Comparison of ENCODE assay signal across 9 mouse cellular contexts in the genomic region with DNA sequence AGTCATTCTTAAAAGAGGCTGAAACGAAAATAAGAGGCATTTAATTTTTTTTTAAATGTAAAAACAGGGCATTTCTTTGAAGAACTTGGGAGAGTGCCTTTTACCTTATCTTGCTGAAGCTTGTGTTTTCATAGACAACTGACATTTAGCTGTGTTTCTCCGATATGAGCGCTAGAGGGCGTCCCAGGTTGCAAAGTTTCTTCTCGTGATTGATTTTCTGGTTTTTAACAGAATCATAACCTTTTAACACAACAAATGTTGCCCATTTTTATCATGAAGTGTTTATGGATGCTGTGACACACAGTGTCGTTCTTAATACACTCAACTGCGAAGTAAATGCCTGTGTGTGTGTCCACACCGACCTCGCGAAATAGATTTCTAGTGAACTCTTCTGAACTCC. TPM values are rescaled to one million over a fixed set of nuclear protein-coding genes. Genes with fewer than 3 reads are reported as not detected.
A peak's percentile ranks its signal among the peaks of the same experiment; 100 is the strongest.
DNase-seq lines count a peak whose midpoint lies in the region; ATAC-seq and TF ChIP-seq lines count a peak whose summit lies in the region.
"Had no signal": no experiment of that assay in that cellular context is flagged by ENCODE, and none has a peak within 500 bp of the region (broad histone marks: within the 10 kb centered on the region; RNA-seq: fewer than 3 reads in every experiment).

No protein-coding gene starts in this region.

- WGBS in hindbrain, embryonic 11.5 days, result 17% methylated on average over 10 of the region's 10 CpGs
- WGBS in hindbrain, embryonic 12.5 days, result 23% methylated on average over 10 of the region's 10 CpGs
- 20% methylated on average over 10 of the region's 10 CpGs for WGBS in embryonic facial prominence, embryonic 14.5 days

- no peak overlapping the region for H3K4me2 ChIP-seq in hindbrain, embryonic 11.5 days (replicated peaks; ENCODE audit: low read depth, low read length)
- H3K4me2 ChIP-seq in hindbrain, embryonic 12.5 days (replicated peaks), result no peak overlapping the region
- peak overlapping the region; percentile 18; the same call in 1 of the 2 replicates for H3K4me2 ChIP-seq in embryonic facial prominence, embryonic 14.5 days (ENCODE audit: low read depth, low read length)
- H3K4me2 ChIP-seq: embryonic facial prominence, embryonic 13.5 days had no signal

- peak; percentile 63 for DNase-seq in hindbrain, embryonic 11.5 days (ENCODE audit: low spot score)
- DNase-seq in A20 (ENCODE audit: low read depth, low spot score), result peak; percentile 63
- DNase-seq in MEL (ENCODE audit: low read depth, low spot score), result peak; percentile 91
- DNase-seq in embryonic facial prominence, embryonic 14.5 days (ENCODE audit: low spot score), result no peak
- peak; percentile 15 to 35 for DNase-seq in layer of hippocampus, postnatal 25 days (ENCODE audit: extremely low spot score in 1 of 2, low spot score in 1 of 2)
- DNase-seq in spleen, postnatal 4 days (ENCODE audit: low spot score in 2 of 2), result peak; percentile 45 to 74

- H3K79me2 ChIP-seq in MEL (ENCODE audit: control insufficient read depth, insufficient read depth, low read length, poor library complexity), result no peaks in the 10 kb centered on the region

- H3K4me3 ChIP-seq in hindbrain, embryonic 11.5 days (ENCODE audit: low read depth, low read length), result no peak overlapping the region
- no peak overlapping the region for H3K4me3 ChIP-seq in hindbrain, embryonic 12.5 days
- H3K4me3 ChIP-seq in MEL (ENCODE audit: control insufficient read depth in 1 of 2, insufficient read depth in 1 of 2, low read depth in 2 of 2, low read length in 2 of 2), result no peak overlapping the region
- H3K4me3 ChIP-seq in embryonic facial prominence, embryonic 14.5 days (ENCODE audit: low read depth, low read length), result no peak overlapping the region
- H3K4me3 ChIP-seq: embryonic facial prominence, embryonic 13.5 days had no signal

- TF ChIP-seq EP300 in MEL (IDR thresholded peaks at IDR 0.05; ENCODE audit: low read depth in 1 of 2, low read length in 2 of 2), result peak; percentile 71 to 75

- no peak for TF ChIP-seq POLR2A in MEL (IDR thresholded peaks at IDR 0.05; ENCODE audit: control insufficient read depth in 1 of 2, insufficient read depth in 1 of 2, low read depth in 1 of 2, low read length in 2 of 2, poor library complexity in 1 of 2)

- H3K27ac ChIP-seq in hindbrain, embryonic 11.5 days (ENCODE audit: low read depth, low read length), result no peak overlapping the region
- H3K27ac ChIP-seq in hindbrain, embryonic 12.5 days, result no peak overlapping the region
- H3K27ac ChIP-seq in MEL (ENCODE audit: control insufficient read depth, low read depth, low read length), result no peak overlapping the region
- no peak overlapping the region for H3K27ac ChIP-seq in embryonic facial prominence, embryonic 14.5 days (replicated peaks; ENCODE audit: low read depth, low read length)
- H3K27ac ChIP-seq: embryonic facial prominence, embryonic 13.5 days had no signal

- H3K27me3 ChIP-seq in hindbrain, embryonic 11.5 days (ENCODE audit: control insufficient read depth, insufficient read depth, low read length), result no peaks in the 10 kb centered on the region
- no peaks in the 10 kb centered on the region for H3K27me3 ChIP-seq in hindbrain, embryonic 12.5 days
- H3K27me3 ChIP-seq in MEL (ENCODE audit: control insufficient read depth in 1 of 2, insufficient read depth in 2 of 2, low read length in 2 of 2), result no peaks in the 10 kb centered on the region
- no peaks in the 10 kb centered on the region for H3K27me3 ChIP-seq in embryonic facial prominence, embryonic 14.5 days (replicated peaks; ENCODE audit: control insufficient read depth, insufficient read depth, low read length)
- H3K27me3 ChIP-seq: embryonic facial prominence, embryonic 13.5 days had no signal

- no peaks in the 10 kb centered on the region for H3K36me3 ChIP-seq in hindbrain, embryonic 11.5 days (ENCODE audit: control insufficient read depth, insufficient read depth, low read length)
- no peaks in the 10 kb centered on the region for H3K36me3 ChIP-seq in hindbrain, embryonic 12.5 days
- H3K36me3 ChIP-seq in MEL (ENCODE audit: control insufficient read depth in 1 of 2, insufficient read depth in 2 of 2, low read length in 2 of 2), result peaks cover 0 to 13% of the 10 kb centered on the region in 2 experiments; a peak in 2 of 4 replicates
- H3K36me3 ChIP-seq in embryonic facial prominence, embryonic 14.5 days (ENCODE audit: control insufficient read depth, insufficient read depth, low read length), result no peaks in the 10 kb centered on the region
- H3K36me3 ChIP-seq: embryonic facial prominence, embryonic 13.5 days had no signal

- no peaks in the 10 kb centered on the region for H3K4me1 ChIP-seq in hindbrain, embryonic 11.5 days (replicated peaks; ENCODE audit: control insufficient read depth, insufficient read depth, low read length)
- no peaks in the 10 kb centered on the region for H3K4me1 ChIP-seq in hindbrain, embryonic 12.5 days
- peaks cover 2 to 8% of the 10 kb centered on the region in 2 experiments; a peak in 2 of 4 replicates for H3K4me1 ChIP-seq in MEL (ENCODE audit: control insufficient read depth in 1 of 2, insufficient read depth in 2 of 2, low read length in 2 of 2)
- no peaks in the 10 kb centered on the region for H3K4me1 ChIP-seq in embryonic facial prominence, embryonic 14.5 days (ENCODE audit: control insufficient read depth, insufficient read depth, low read length)
- H3K4me1 ChIP-seq: embryonic facial prominence, embryonic 13.5 days had no signal

- TF ChIP-seq RAD21 in MEL (IDR thresholded peaks at IDR 0.05; ENCODE audit: low read depth, low read length), result no peak; the same call in none of the 2 replicates

- H3K9me3 ChIP-seq in hindbrain, embryonic 11.5 days (ENCODE audit: control insufficient read depth, low read length), result no peaks in the 10 kb centered on the region
- H3K9me3 ChIP-seq in hindbrain, embryonic 12.5 days (replicated peaks), result no peaks in the 10 kb centered on the region
- H3K9me3 ChIP-seq in MEL (replicated peaks; ENCODE audit: insufficient read depth, low read length), result no peaks in the 10 kb centered on the region
- no peaks in the 10 kb centered on the region for H3K9me3 ChIP-seq in embryonic facial prominence, embryonic 14.5 days (ENCODE audit: control insufficient read depth, low read length)
- H3K9me3 ChIP-seq: embryonic facial prominence, embryonic 13.5 days had no signal

- no peak for ATAC-seq in hindbrain, embryonic 11.5 days (ENCODE audit: low FRiP score)
- no peak for ATAC-seq in hindbrain, embryonic 12.5 days (ENCODE audit: low FRiP score)
- no peak for ATAC-seq in embryonic facial prominence, embryonic 14.5 days (ENCODE audit: low read depth)
- no peak for ATAC-seq in cerebellum, adult (ENCODE audit: insufficient number of reproducible peaks, low FRiP score, low TSS enrichment)

- peak; percentile 71 to 99 (median 79) for TF ChIP-seq CTCF in MEL (IDR thresholded peaks at IDR 0.05 in 2 of 3, conservative IDR thresholded peaks at IDR 0.05 in 1 of 3; ENCODE audit: control insufficient read depth in 1 of 3, insufficient read depth in 1 of 3, low read depth in 2 of 3, low read length in 3 of 3, poor library complexity in 1 of 3, severe bottlenecking in 1 of 3)

- no peak overlapping the region for H3K9ac ChIP-seq in hindbrain, embryonic 11.5 days (ENCODE audit: low read depth, low read length)
- no peak overlapping the region for H3K9ac ChIP-seq in hindbrain, embryonic 12.5 days
- H3K9ac ChIP-seq in MEL (ENCODE audit: control insufficient read depth, low read depth, low read length, poor library complexity, severe bottlenecking), result no peak overlapping the region; the same call in 1 of the 2 replicates
- H3K9ac ChIP-seq in embryonic facial prominence, embryonic 14.5 days (ENCODE audit: low read depth, low read length), result no peak overlapping the region
- H3K9ac ChIP-seq: embryonic facial prominence, embryonic 13.5 days had no signal

TF ChIP-seq in MEL, 35 proteins besides CTCF, POLR2A, EP300 and RAD21 (continues in another document):
- peak; percentile 53; the same call in 1 of the 2 replicates for TF ChIP-seq MYB (IDR thresholded peaks at IDR 0.05; ENCODE audit: low read depth, low read length)
- 0 out of 2 replicates have a peak, but pooled peaks have one; percentile 25 for TF ChIP-seq TBP (IDR thresholded peaks at IDR 0.05; ENCODE audit: low read depth, low read length)
- no peak for TF ChIP-seq ZMIZ1 (IDR thresholded peaks at IDR 0.05; ENCODE audit: low read depth, low read length)
- TF ChIP-seq ZC3H11A (IDR thresholded peaks at IDR 0.05; ENCODE audit: low read depth, low read length), result peak; percentile 99
- peak; percentile 68 for TF ChIP-seq ZNF384 (IDR thresholded peaks at IDR 0.05; ENCODE audit: low read depth, low read length)
- no peak for TF ChIP-seq POLR2AphosphoS5 (IDR thresholded peaks at IDR 0.05; ENCODE audit: borderline replicate concordance, low read depth, low read length)
- TF ChIP-seq TCF12 (IDR thresholded peaks at IDR 0.05; ENCODE audit: low read depth, low read length), result no peak
- no peak for TF ChIP-seq USF2 (IDR thresholded peaks at IDR 0.05; ENCODE audit: borderline replicate concordance in 1 of 2, insufficient read depth in 1 of 2, low read depth in 1 of 2, low read length in 2 of 2)
- no peak for TF ChIP-seq MAFK (IDR thresholded peaks at IDR 0.05; ENCODE audit: borderline replicate concordance, low read depth, low read length)
- no peak for TF ChIP-seq ZKSCAN1 (IDR thresholded peaks at IDR 0.05; ENCODE audit: low read depth, low read length)
- TF ChIP-seq RCOR1 (IDR thresholded peaks at IDR 0.05; ENCODE audit: low read depth, low read length), result peak; percentile 56; the same call in 1 of the 2 replicates

RNA-seq across cellular contexts. Expression of a gene that starts 37.7 kb away (rescaled TPM):
- 0.47 and 0.73 TPM in 2 replicates for polyA plus RNA-seq in hindbrain, embryonic 11.5 days (2014; fragmentation: Nextera tagmentation; extraction: Ambion mirVana)
- polyA plus RNA-seq in hindbrain, embryonic 12.5 days (2016; fragmentation: Nextera tagmentation; extraction: Ambion mirVana), result 0.93 and 0.94 TPM in 2 replicates
- 0.39 and 0.42 TPM in 2 replicates for total RNA-seq in MEL (2012; rRNA removed)
- under 1 TPM in 1 of 2 experiments, not detected in 1; 0.47 TPM for polyA plus RNA-seq in MEL (2012; ENCODE audit: insufficient read depth in 1 of 2, insufficient read length in 2 of 2, low read depth in 1 of 2, low replicate concordance in 2 of 2, missing spikeins in 1 of 2)
- 0.67 and 0.85 TPM in 2 replicates for polyA plus RNA-seq in embryonic facial prominence, embryonic 14.5 days (2014; fragmentation: Nextera tagmentation; extraction: Ambion mirVana)
- 1 to 10 TPM in 1 of 2 experiments, under 1 TPM in 1; 0.75 to 1.0 TPM for total RNA-seq in layer of hippocampus, postnatal 25 days (2021)

RNA-seq across cellular contexts. Expression of a gene that starts 38.0 kb away (rescaled TPM):
- 1.6 and 1.7 TPM in 2 replicates for polyA plus RNA-seq in hindbrain, embryonic 11.5 days (2014; fragmentation: Nextera tagmentation; extraction: Ambion mirVana)
- polyA plus RNA-seq in hindbrain, embryonic 12.5 days (2016; fragmentation: Nextera tagmentation; extraction: Ambion mirVana), result 1.9 and 3.5 TPM in 2 replicates
- total RNA-seq in MEL (2012; rRNA removed), result 0.15 and 0.29 TPM in 2 replicates
- 1 to 10 TPM in 1 of 2 experiments, not detected in 1; 1.1 TPM for polyA plus RNA-seq in MEL (2012; ENCODE audit: insufficient read depth in 1 of 2, insufficient read length in 2 of 2, low read depth in 1 of 2, low replicate concordance in 2 of 2, missing spikeins in 1 of 2)
- 0.65 and 2.5 TPM in 2 replicates for polyA plus RNA-seq in embryonic facial prominence, embryonic 14.5 days (2014; fragmentation: Nextera tagmentation; extraction: Ambion mirVana)
- 1 to 10 TPM; 1.2 to 1.4 TPM for total RNA-seq in layer of hippocampus, postnatal 25 days (2021)
